Mouse (Mus musculus): ENCODE data around the gene Usp24.

DNA sequence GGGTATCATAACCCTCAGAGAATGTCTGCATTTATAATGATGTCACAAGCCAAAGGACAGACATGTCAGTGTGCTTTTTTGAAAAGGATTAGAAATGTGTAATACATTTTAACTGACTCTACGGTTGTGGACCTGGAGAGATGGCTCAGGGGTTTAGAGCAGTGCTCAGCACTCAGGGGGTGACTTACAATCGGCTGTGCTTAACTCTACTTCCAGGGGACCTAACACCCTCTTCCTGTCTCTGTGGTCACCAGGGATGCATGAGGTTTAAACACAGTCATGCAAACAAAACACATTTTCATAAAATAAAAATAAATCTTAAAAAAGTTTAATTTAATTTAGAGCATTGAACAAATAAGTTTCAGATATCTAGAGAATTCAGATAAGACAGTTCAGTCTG is 7.3 kb downstream of the Usp24 start:
- no peak for TF ChIP-seq CTCF (IDR thresholded peaks at IDR 0.05)
- no peak for TF ChIP-seq POLR2A (IDR thresholded peaks at IDR 0.05; ENCODE audit: insufficient read depth, low read depth, low read length)

Measured in heart, adult 2 months (tissue).